Mouse (Mus musculus): ENCODE results near the gene Mtus2.

The Mtus2 gene

DNA sequence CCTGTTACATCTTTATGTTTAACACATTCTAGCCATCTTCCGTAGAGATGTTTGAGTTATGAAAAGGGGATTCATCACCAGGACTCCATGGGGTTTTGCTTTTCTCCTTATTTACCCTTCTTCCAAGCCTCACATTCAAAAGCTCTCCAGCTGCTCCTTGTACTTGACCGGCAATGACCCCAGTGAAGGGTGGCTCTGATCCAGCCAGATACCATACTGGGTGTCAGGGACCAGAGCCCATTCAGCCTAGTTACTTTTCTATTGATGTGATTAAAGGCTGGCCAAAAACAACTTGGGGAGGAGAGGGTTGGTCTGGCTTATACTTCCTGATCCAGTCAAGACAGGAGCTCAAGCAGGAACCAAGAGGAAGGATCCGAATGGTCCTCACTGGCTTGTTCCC is 326.5 kb downstream of the Mtus2 start:
- DNase-seq, result peak in 1 of 2 experiments; percentile 27

DNA sequence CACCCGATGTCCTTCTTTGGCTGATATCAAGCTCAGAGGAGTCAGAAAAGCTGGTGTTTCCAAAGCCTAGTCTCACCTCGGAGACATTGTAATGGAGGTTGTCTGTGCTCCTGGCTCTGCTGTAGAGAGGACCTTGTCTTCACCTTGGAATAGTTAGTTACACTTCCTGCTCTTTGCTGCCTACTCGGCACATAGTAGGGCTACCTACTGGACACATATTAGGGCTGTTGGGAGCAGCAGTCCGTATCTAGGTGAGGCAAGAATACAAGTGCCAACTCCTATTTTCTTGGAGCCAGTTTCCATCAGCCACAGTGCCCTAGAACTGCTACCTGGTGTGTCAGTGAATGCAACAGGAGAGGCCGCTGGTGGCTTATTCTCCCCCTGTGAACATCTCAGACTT is 330.4 kb downstream of the Mtus2 start:
- no peak for DNase-seq

DNA sequence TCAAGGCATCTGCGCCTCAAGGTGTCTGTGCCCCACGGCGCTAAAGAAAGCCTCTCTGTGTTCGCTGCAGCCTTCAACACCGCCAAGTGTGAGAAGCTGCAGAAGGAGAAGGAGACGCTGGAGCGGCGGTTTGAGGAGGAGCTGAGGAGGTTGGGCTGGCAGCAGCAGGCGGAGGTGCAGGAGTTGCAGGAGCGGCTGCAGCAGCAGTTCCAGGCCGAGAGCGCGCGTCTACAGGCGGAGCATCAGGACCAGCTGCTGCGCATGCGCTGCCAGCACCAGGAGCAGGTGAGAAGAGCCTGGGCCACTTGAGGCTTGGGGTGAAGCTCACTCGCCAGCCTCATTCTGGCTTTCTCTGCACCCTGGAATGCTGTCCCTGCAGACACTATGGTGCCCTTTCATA is 331.7 kb downstream of the Mtus2 start:
- DNase-seq, result no peak

DNA sequence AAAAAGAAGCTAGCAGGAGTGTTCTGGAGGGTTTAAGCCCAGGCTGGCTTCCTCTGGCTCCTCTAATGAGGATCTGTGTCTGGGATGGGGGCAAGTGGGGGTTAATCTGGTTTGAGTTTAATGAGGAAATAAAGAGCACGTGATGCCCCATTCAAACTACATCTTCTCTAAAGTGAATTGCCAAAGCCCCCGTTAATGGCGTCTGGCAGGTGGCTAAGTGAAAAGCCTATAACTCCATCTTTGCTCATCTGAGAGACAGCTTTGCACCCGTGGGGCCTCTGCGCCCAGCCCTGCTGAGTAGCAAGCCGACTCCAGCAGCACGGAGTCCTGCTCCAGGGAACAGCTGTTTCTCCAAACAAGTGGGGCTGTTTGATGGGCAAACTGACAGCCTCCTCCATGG is 332.8 kb downstream of the Mtus2 start:
- DNase-seq, result no peak

DNA sequence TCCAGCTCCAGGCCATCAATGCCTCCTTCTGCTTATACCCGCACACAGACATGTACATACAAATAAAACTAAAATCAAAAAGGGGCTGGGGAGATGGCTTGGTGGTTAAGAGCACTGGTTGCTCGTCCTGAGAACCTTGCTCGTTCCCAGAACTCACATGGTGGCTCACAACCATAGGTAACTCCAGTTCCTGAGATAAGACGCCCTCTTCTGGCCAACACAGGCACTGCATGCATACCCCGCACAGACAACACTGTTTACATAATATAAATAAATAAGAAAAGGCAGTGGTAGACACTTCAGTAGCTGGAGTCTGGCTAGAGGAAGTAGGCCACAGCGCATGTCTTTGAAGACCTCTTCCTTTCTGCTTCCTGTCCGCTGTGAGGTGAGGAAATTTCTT is 335.7 kb downstream of the Mtus2 start:
- no peak for DNase-seq

DNA sequence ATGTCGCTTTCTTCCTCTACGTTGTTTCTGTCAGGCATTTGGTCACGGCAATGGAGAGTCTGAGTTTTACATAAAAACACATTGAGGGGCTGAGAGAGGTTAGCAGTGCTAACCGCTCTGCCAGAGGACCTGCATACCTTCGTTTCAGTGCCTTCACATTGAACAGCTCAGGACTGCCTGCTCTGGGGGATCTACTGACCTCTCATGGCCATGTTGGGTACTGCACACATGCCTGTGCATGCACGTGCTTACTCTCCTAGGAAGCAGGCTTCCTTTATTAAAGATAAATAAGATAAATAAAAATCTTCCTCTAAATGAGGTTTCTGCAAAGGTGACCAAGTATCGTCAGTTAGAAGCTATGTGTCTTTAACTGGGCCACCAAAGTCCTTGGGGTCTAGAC is 336.2 kb downstream of the Mtus2 start:
- peak in 1 of 2 experiments; percentile 22 for DNase-seq

DNA sequence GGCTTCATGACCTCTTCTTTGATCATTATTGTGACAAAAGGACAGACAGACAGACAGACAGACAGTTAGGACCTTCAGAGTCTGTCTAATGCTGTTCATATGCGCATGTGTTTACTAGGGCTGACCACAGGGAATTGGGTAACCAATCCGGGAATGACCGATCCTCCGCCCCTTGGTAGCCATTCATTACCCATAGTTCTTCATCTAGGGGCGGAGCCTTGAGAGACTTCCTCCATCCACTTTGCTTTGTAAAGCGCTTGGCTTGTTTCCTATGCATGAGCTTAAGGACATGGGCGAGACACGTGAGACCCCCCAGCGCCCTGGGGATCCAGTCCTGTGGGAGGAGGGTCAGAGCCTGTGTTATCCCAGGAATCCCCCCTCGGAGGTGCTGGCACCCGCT is 345.8 kb downstream of the Mtus2 start:
- peak in 1 of 2 experiments; percentile 21 for DNase-seq

DNA sequence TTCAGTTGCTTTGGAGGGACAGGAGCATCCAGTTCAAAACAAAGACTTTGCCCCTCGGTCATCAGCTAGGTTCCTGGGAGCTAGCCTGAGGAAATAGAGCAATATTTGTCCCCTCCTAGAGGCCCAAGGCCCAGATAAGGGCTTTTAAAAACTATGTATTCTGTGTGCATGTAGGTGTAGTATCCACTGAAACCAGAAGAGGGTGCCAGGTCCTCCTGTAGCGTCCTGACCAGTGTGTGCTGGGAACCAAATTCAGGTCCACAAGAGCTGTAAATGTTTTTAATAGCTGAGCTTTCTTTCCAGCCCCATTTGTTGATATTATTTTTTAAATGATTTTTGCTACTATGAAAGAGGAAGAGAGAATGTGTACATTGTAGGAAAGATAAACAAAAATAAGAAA is 347.0 kb downstream of the Mtus2 start:
- no peak for DNase-seq

DNA sequence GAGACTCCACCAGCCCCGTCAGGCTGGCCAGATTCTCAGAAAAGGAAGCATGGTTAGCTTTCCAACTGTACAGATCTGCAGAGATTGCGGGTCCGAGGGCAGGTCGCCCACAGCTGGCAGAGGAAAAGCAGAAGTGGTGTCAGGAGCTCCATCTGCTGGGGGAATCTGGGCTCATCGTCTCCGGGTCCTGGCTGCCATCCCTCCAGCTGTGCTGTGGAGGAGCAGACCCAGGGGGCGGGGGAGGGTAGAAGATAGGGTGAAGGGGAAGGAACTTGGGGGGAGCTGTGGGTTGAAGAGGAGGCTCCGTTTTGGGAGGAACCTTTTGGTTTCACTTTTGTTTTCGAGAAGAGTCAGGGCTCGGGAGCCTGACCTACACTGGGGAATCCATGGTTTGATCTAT is 353.7 kb downstream of the Mtus2 start:
- DNase-seq, result peak in 1 of 2 experiments; percentile 23

DNA sequence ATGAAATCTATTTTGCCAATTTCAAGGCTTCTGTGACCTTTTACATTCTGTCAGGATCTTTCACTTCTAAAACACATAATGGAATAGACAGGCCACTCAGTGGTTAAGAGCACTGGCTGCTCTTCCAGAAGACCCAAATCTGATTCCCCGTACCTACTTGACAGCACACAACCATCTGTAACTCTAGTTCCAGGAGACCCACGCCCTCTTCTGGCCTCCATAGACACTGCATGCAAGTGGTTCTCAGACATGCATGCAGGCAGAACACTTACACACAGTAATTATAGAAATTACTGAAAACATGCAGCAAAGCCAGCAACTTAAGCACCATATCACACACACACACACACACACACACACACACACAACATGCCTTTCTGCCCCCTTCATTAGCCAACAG is 355.3 kb downstream of the Mtus2 start:
- DNase-seq, result no peak

DNA sequence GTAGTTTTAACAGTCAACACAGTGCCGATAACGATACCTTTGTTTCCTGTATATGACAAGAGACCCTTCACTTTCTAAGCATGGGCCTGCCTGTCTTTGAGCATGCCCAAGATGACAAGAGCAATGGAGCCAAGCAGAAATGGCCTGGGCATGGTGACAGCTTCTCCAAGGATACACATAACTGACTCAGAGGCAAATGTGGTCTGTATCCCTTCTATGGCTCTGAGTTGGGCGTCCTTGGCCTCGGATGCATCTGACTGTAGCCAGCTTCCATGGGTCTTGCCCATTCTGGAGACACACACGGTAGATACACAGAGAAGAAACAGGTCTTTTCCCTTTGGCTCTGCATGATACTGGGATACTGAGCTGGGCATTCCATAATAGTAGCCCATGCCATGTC is 357.8 kb downstream of the Mtus2 start:
- DNase-seq, result no peak

DNA sequence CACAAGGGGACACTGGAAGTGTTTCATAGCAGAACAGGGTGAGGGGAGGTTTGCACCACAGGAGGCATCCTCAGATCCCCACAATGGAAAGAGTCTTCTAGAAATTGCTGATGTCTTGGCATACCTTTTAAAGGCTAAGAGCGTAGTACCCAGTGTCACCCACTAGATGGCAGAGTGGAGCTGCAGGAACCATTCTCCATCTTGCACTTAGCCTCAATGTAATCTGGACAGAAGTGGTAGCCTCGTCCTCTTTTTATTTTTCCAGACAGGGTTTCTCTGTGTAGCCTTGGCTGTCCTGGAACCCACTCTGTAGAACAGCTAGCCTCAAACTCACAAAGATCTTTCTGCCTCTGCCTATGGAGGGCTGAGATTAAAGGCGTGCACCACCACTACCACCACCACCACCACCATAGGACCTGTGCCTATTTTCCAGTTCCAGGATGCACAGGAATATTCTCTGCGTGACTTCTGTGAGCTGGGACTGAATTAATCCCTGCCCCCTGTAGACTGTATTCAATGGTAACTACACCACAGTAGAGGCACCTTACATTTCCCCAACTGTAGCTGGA is 368.3 kb downstream of the Mtus2 start:
- DNase-seq, result peak; percentile 24 to 55

DNA sequence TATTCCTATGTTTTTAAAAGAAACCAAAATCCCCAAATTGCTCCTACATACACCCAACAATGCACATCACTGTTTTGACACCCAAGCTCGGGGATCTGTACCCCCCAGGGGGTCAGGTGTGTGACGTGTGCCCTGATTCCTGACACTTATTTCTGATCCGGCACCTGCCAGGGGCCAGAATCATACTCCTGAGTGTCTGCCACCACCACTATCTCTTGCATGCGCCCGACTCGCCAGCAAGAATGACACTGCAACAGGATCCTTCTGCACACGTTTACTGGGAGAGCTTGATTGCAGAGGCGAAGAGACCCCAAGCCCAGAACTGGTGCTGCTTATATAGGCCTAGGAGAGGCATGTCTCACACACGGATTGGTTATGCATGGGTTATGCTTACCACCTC is 369.2 kb downstream of the Mtus2 start:
- peak in 1 of 2 experiments; percentile 11 for DNase-seq

DNA sequence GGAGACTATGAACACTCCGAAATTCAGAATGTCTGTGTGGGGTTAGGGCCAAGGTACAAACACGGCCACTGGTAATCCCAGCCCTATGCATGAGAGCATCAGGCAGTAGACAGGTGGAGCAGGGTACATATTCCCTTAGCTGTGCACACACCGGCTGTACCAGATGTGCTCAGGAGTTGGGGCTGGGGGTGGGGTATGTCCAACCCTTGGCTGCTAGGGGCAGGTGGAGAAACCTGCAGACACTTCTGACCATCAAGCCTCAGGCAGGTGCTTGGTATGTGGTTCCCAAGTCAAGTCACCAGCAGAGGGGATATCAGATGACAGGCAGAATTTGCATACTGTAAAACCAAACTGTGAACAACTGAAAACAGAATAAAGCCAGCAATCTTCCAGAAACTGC is 371.9 kb downstream of the Mtus2 start:
- peak in 1 of 2 experiments; percentile 11 for DNase-seq

DNA sequence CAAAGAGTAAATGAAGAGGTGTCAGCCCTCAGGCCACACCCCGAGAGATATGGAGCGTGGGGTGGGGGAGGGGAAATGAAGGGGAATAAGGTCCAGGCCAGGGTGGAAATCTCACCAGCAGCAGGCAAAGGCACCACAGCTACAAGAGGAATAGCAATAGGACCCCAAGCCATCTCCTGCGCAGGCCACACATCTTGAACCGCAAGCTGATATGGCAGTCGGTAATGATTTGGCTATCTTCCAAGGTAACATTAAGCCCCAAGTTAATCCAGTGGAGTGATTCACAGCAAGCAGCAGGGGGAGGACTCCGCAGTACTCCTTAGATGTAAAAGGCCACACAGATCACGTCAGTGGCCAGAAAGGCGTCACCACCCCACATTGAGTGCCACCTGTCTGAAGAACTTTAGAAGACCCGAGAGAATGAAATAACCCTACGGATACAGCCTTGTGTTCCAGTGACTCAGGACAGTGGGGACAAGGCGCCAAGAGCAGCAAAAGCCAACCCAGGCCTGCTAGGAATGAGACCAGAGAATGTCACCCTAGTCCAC is 374.2 kb downstream of the Mtus2 start:
- DNase-seq, result peak in 1 of 2 experiments; percentile 17

DNA sequence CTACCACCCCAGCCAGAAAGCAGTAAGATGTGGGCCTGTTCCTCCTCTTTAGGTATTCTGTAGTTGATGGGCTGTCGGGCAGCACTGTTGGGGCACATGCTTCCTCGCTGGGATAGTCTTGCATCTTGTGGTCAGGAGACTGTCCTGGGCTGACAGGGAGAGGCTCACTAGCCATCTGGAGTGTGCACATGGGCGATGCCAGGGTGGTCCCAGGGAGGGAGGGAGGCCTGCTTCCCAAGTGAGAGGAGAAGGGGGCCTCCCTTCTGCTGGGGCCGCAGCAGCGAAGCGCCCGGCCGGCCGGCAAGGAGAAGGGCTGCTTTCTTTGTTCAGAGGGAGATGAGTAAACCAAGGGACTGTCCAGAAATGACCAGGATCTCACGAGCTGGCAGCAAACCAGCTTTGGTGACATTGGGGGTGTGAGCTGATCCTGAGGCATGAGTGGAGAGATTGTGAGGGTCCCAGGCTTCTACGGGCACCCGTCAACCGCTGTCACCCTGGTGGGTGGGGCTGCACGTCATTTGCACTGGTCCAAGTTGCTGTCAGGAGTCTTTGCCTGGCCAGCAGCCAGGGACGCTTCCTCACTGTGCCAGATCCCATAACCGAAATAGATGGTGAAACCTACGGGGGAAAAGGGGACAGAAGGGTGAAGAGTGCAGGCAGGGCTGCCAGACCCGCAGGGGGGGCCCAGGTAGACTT is 375.0 kb downstream of the Mtus2 start:
- DNase-seq, result peak in 1 of 2 experiments; percentile 56

DNA sequence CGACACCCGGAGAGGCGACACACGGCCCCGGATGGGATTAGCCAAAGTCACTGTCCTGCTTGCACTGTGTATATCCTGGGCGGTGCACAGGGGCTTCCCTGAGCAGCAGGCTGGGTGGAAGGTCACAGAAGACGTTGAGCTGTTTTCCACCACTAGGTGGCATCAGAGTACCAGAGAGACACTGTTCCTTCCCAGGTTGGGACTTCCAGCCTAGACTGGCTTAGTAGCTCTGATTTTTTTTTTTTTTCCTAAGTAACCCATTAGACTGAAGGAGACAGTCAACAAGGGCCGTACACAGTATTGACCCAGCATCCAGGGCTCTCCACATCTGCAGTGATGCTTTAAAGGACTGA is 375.5 kb downstream of the Mtus2 start:
- peak; percentile 68 to 84 for DNase-seq

DNA sequence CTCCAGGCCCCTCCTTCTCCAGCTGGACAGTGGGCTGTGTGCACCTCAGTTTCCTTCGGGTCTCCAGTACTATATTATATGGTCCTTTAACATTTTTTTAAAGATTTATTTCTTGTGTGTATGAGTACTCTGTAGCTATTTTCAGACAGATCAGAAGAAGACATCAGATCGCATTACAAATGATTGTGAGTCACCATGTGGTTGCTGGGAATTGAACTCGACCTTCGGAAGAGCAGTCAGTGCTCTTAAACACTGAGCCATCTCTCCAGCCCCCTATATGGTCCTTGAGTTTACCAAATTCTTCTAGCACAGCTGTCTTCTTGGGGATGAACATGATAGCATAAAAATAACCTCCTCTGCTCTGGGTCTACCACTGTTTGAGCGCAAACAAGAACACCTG is 382.0 kb downstream of the Mtus2 start:
- no peak for DNase-seq

DNA sequence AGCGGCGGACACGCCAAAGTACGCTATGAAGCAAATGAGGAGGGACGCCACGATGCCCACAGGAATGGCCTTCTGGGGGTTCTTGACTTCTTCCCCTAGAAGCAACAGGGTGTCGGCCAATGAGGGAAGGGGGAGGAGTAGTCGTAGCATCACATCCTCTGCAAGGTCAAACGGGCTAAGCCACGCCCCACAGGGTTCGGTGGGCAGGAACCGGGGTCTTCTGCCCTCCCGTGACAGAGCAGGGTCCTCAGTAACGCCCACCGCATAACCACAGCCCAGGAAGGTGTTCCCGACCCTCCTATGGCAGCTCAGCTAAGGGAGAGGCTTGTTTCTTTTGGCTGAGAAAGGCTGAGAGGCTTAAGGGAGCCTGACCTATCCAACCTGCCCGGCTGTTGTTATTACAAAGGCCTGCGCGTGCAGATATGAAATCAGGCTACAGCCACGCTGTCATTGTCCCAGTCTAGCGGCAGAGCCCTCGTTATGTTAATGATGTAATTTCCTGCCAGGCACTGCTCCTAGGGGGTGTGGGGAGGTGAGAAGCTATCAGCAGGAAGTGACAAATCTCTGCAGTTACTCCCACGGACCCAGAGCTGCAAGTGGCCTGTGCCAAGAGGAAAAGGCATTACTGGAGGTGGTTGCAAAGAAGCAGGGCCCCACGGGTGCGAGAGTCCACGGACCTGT is 385.1 kb downstream of the Mtus2 start:
- DNase-seq, result peak; percentile 54 to 67

DNA sequence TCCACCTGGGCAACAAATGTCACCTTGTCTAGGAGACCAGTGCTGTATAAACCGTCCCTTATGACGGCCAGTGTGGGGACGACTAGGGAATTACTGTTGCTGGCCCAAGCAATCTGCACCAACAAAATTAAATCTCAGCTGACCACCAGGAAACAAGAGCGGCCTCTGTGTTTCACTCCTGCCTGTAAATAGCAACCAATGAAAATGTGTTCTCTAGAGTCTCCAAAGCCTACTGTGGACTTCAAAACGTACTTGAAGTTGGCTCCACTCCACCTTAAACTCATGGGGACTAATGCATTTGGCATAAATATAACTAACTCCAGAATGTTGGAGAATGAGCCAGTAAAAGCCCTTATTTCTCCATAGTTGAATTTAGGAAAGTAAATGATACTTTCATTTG is 387.3 kb downstream of the Mtus2 start:
- DNase-seq, result peak in 1 of 2 experiments; percentile 11

DNA sequence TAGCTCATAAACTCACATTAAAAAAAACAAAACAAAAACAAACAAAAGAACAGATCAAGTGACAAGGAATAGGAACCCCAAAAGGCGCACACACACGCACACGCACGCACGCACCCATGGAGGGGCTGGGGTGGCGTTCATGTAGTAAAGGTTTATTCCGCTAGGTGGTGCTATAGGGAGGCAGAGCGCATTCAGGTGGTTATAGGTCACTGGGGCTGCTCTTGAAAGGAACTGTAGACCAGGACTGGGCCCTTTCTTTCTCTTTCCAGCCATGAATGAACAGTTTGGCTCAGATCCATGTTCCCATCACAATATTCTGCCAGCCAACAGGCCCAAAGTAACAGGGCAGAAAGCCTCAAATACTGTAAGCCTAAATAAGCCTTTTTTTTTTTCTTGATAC is 389.4 kb downstream of the Mtus2 start:
- no peak for DNase-seq

DNA sequence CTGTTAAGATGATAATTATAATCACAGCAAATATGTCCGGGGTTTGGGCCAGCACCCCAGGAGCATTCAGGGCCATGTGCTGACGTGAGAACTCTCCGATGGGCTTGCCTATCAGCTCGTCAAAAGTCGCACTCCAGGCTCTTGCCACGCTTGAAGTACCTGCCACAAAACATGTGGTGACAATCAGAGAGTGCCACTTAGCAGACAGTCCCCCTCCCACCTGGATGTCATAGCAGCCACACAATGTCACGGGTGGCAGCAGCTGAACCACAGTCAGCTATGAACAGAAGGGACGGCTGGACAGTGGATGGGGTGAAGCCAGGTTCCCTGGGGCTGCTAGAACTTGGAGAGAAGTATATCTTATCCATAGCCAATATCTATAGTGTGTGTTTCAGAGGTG is 391.0 kb downstream of the Mtus2 start:
- DNase-seq, result no peak

DNA sequence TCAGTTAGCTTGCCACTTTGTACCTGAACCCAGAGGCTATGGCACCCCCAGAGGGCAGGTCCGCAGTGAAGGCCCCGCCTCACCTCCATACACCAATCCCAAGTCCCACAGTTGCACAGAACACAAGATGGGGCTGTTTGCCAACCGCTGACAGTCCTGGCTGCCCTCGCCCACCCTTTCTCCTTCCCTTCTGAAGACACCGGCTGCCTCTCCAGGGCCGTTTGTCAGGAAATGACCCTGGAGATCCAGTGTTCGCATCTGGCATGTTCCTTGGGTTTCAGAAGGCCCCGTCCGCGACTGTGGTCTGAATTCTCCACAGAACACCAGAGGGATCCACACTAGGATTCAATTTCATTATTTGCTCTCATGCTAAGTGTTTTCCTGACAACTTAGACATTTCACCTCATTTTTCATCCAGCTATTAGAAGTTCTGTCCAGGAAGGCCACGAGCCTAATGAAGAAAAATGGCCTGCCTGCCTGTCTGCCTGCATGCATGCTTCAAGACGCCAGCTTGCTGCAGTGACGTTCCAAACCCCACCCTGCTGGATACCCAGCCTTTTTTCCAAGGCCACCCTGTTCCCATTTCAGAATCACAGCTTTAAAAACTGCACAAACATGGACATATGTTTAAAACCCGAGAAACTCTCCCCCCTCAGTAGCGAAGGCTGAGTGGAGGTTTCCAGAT is 392.3 kb downstream of the Mtus2 start:
- DNase-seq, result peak; percentile 26 to 54

DNA sequence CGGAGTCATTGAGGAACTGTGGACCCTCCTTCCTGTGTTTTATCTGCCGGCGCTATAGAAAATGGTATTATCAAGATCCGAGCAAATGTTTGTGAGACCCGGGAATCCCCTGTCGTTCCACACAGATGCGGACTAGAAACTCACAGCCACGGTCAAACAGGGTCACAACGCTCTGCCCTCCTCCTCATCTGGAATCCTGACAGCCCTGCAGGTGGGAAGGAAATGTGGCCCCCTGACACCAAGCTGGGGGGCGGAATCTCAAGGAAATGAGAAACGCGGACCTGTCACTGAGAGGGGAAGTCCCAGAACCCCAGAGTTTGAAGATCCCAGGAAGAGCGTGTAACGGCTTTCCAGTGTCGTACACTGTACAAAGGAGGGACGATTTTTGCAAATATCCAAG is 396.3 kb downstream of the Mtus2 start:
- DNase-seq, result no peak

Data from lung, postnatal 4 days (tissue).